Mouse (Mus musculus) heart, postnatal 14 days (tissue): Measurements from ENCODE around the gene Mettl16. TPM values are rescaled to one million over a fixed set of nuclear protein-coding genes. Genes with fewer than 3 reads are reported as not detected.
"Not testable (repeated sequence)": the region's sequence is repeated elsewhere in the genome, so short reads cannot be mapped to it uniquely, and the experiment has no call there.

Experiments
- DNase-seq, 2 experiments: peaks; one replicate each; pipeline ENCODE4 v3.0.0; 2021 to 2022
- intact Hi-C: fragments of 180-260 bp; cut with DNase I; formaldehyde crosslinking; loops from one replicate; pipeline ENCODE4 v1.15.1; 2025
- total RNA-seq, 2 experiments: library from RNA; stranded (reverse); gene quantifications; 2 replicates each; pipeline ENCODE4 v1.2.3; 2021

The Mettl16 gene
- total RNA-seq, 2 experiments from 2014 or later = 11.2 to 14.2 TPM

- intact Hi-C loops = loop anchor here (5.0 kb wide), 1 partner anchor 134 kb away; no protein-coding TSS in a partner anchor
- no peak for DNase-seq
Measured at GRCm38 (mm10) chr11:74771234-74771633, 604 bp downstream of the Mettl16 start.

- intact Hi-C loops = loop anchor here (5.0 kb wide), 1 partner anchor 134 kb away; no protein-coding TSS in a partner anchor
- no peak for DNase-seq
Measured at GRCm38 (mm10) chr11:74771650-74772049, 1.0 kb downstream of the Mettl16 start.

- intact Hi-C loops = loop anchor here (5.0 kb wide), 1 partner anchor 135 kb away; no protein-coding TSS in a partner anchor
- no peak for DNase-seq
Measured at GRCm38 (mm10) chr11:74772386-74772785, 1.8 kb downstream of the Mettl16 start.

GRCm38 (mm10) chr11:74792874-74793273 is 22.2 kb downstream of the Mettl16 start:
- intact Hi-C loops = no loop called here
- DNase-seq = no peak

GRCm38 (mm10) chr11:74800658-74801057 is 30.0 kb downstream of the Mettl16 start:
- intact Hi-C loops = no loop called here
- no peak for DNase-seq

GRCm38 (mm10) chr11:74804081-74804627 is 33.5 kb downstream of the Mettl16 start:
- DNase-seq = no peak
- intact Hi-C loops = no loop called here

GRCm38 (mm10) chr11:74807246-74807882 is 36.7 kb downstream of the Mettl16 start:
- intact Hi-C loops = no loop called here

GRCm38 (mm10) chr11:74808251-74808853 is 37.7 kb downstream of the Mettl16 start:
- intact Hi-C loops = no loop called here
- no peak for DNase-seq

More at GRCm38 (mm10) chr11:74807246-74807882, 36.7 kb downstream of the Mettl16 start:
- no peak for DNase-seq

GRCm38 (mm10) chr11:74810134-74810533 is 39.5 kb downstream of the Mettl16 start:
- intact Hi-C loops = no loop called here
- no peak for DNase-seq

GRCm38 (mm10) chr11:74811027-74811426 is 40.4 kb downstream of the Mettl16 start:
- DNase-seq, intact Hi-C loops: not testable (repeated sequence)

GRCm38 (mm10) chr11:74811538-74811937 is 40.9 kb downstream of the Mettl16 start:
- intact Hi-C loops = no loop called here
- DNase-seq = no peak

GRCm38 (mm10) chr11:74815795-74816194 is 45.2 kb downstream of the Mettl16 start:
- intact Hi-C loops = loop anchor here (2.0 kb wide), 1 partner anchor 179 kb away; no protein-coding TSS in a partner anchor
- DNase-seq = no peak

GRCm38 (mm10) chr11:74820921-74821320 is 50.3 kb downstream of the Mettl16 start:
- intact Hi-C loops = loop anchor here (1.0 to 5.0 kb wide), 2 partner anchors 26 to 351 kb away; no protein-coding TSS in a partner anchor
- DNase-seq = no peak

GRCm38 (mm10) chr11:74821463-74821862 is 50.8 kb downstream of the Mettl16 start:
- intact Hi-C loops = loop anchor here (1.0 to 5.0 kb wide), 2 partner anchors 26 to 351 kb away; no protein-coding TSS in a partner anchor
- peak in 1 of 2 experiments; percentile 34 for DNase-seq

GRCm38 (mm10) chr11:74822746-74823440 is 52.3 kb downstream of the Mettl16 start:
- peak in 1 of 2 experiments; percentile 10 for DNase-seq
- intact Hi-C loops = loop anchor here (5.0 kb wide), 1 partner anchor 349 kb away; no protein-coding TSS in a partner anchor

- intact Hi-C loops = no loop called here
- no peak for DNase-seq
Measured at GRCm38 (mm10) chr11:74826151-74826550, 55.5 kb downstream of the Mettl16 start.

- no peak for DNase-seq
- intact Hi-C loops = no loop called here
Measured at GRCm38 (mm10) chr11:74826702-74827101, 56.1 kb downstream of the Mettl16 start.

GRCm38 (mm10) chr11:74827791-74828403 is 57.3 kb downstream of the Mettl16 start:
- intact Hi-C loops = no loop called here
- no peak for DNase-seq

- DNase-seq = no peak
- intact Hi-C loops = no loop called here
Measured at GRCm38 (mm10) chr11:74828404-74828931, 57.8 kb downstream of the Mettl16 start.

GRCm38 (mm10) chr11:74828965-74829550 is 58.4 kb downstream of the Mettl16 start:
- no peak for DNase-seq
- intact Hi-C loops = no loop called here
